Mouse (Mus musculus): Measurements from ENCODE around the gene Thap8. TPM values are rescaled to one million over a fixed set of nuclear protein-coding genes. Genes with fewer than 3 reads are reported as not detected.

Thap8 gene
- polyA plus RNA-seq, 1 experiment from 2014 or later, result 0.32 TPM

DNA sequence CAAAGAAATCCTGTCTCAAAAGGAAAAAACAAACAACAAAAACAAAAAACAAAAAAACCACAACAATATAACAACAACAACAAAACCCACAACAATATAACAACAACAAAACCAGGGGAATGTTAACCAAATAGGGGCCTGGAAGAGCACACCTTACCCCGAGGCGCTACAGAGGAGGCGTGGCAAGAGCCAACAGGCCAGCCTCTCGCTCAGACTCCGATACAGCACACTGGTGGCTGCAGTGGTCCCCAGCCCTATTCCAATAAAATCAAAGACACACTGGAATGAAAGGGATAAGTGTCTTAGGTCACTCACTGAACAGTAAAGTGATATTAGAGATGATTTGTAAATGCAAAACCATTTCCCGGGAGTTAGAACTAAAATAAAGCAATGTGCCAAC lies 358 bp upstream of the Thap8 start:
- no peak for DNase-seq (ENCODE audit: low spot score)
- no peaks in the 10 kb centered on the region for H3K36me3 ChIP-seq (ENCODE audit: control insufficient read depth, insufficient read depth, low read length)

DNA sequence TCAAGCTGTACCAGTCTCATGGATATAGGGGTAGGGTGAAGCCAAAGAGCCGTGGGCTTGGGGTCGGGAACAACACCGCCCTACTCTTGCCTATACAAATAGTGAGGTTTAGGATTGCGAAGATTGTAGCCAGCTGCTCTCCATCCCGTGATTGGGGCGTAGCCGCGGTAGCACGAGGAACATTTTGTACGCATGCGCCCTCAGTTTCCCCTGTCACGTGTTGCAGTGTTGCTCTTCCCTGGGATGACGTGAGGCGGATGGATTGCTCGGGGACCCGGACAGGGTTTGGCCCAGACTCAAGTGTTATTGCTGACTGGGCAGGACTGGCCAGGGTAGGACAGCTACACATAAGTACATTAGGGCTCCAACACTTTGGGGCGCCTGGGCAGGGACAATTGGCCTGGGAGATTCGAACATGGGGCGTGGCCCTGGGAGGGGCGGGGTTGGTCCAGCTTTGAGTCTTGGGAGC lies 810 bp downstream of the Thap8 start:
- peak overlapping the region; percentile 98 for H3K27ac ChIP-seq (ENCODE audit: low read depth, low read length)
- under 1% methylated on average over 20 of the region's 20 CpGs for WGBS
- no peaks in the 10 kb centered on the region for H3K27me3 ChIP-seq (replicated peaks; ENCODE audit: control insufficient read depth, insufficient read depth, low read length)
- H3K4me3 ChIP-seq (ENCODE audit: low read depth, low read length), result peak overlapping the region; percentile 74
- ATAC-seq, result peak; percentile 88
- H3K9ac ChIP-seq (ENCODE audit: low read length), result peak overlapping the region; percentile 54
- H3K9me3 ChIP-seq (replicated peaks; ENCODE audit: control insufficient read depth, low read length), result no peaks in the 10 kb centered on the region
- no peaks in the 10 kb centered on the region for H3K4me1 ChIP-seq (ENCODE audit: control insufficient read depth, insufficient read depth, low read length)
- peak; percentile 96 for DNase-seq (ENCODE audit: low spot score)
- peak overlapping the region; percentile 86 for H3K4me2 ChIP-seq (ENCODE audit: low read length)
- no peaks in the 10 kb centered on the region for H3K36me3 ChIP-seq (ENCODE audit: control insufficient read depth, insufficient read depth, low read length)

More for the DNA sequence above, 358 bp upstream of the Thap8 start:
- Histone ChIP-seq H3K27me3 (replicated peaks; ENCODE audit: control insufficient read depth, insufficient read depth, low read length) (no peaks in the 10 kb centered on the region), H3K4me3 (ENCODE audit: low read depth, low read length) (peak overlapping the region; percentile 74), H3K9me3 (replicated peaks; ENCODE audit: control insufficient read depth, low read length) (no peaks in the 10 kb centered on the region), H3K27ac (ENCODE audit: low read depth, low read length) (no peak overlapping the region; the same call in 1 of the 2 replicates), H3K9ac (ENCODE audit: low read length) (peak overlapping the region; percentile 59), H3K4me1 (ENCODE audit: control insufficient read depth, insufficient read depth, low read length) (no peaks in the 10 kb centered on the region), H3K4me2 (ENCODE audit: low read length) (peak overlapping the region; percentile 86)
- 0% methylated on average over 6 of the region's 6 CpGs for WGBS
- peak; percentile 15; the same call in 1 of the 2 replicates for ATAC-seq

DNA sequence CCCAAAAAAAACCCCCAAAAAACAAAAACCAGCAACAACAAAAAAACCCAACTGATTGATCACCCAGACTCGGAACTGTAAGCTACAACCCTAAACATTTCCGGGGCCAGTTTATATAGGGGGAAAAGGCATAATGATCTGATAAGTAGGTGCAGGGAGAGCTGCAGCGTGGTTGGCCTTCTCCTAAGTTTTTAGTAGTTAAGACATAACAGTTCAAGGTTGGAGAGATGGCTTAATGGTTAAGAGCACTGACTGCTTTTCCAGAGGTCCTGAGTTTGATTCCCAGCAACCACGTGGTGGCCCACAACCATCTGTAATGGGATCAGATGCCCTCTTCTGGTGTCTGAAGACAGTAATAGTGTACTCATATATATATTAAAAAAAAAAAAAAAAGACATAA lies 1.6 kb downstream of the Thap8 start:
- H3K9ac ChIP-seq (ENCODE audit: low read length), result no peak overlapping the region
- H3K4me2 ChIP-seq (ENCODE audit: low read length), result no peak overlapping the region; the same call in 1 of the 2 replicates
- no peak overlapping the region for H3K4me3 ChIP-seq (ENCODE audit: low read depth, low read length)
- H3K36me3 ChIP-seq (ENCODE audit: control insufficient read depth, insufficient read depth, low read length), result no peaks in the 10 kb centered on the region
- H3K27me3 ChIP-seq (replicated peaks; ENCODE audit: control insufficient read depth, insufficient read depth, low read length), result no peaks in the 10 kb centered on the region
- DNase-seq (ENCODE audit: low spot score) (no peak), ATAC-seq (no peak)
- H3K4me1 ChIP-seq (ENCODE audit: control insufficient read depth, insufficient read depth, low read length), result no peaks in the 10 kb centered on the region
- no peaks in the 10 kb centered on the region for H3K9me3 ChIP-seq (replicated peaks; ENCODE audit: control insufficient read depth, low read length)
- WGBS, result 75% methylated on average over 4 of the region's 4 CpGs
- H3K27ac ChIP-seq (ENCODE audit: low read depth, low read length), result no peak overlapping the region; the same call in 1 of the 2 replicates

DNA sequence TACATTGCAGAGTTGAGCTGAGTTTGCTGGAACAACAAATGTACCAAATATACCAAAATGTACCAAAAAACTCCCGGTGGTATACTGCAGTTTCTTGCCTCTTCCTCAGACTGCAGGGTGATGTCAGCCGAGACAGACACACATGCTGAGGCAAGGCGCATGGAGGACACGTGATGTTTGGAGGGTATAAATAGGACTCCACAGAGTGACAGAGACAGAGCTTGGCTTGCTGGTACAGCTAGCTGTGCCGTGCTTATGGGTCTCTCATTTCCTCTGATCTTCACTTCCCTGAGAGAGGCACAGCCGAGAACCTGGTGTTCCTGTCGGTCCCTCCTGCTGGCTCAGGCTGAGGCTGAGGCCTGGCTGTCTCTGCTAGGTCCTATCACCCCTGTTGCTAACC lies 2.8 kb downstream of the Thap8 start:
- H3K4me2 ChIP-seq (ENCODE audit: low read length), result no peak overlapping the region
- H3K4me3 ChIP-seq (ENCODE audit: low read depth, low read length), result no peak overlapping the region
- H3K27ac ChIP-seq (ENCODE audit: low read depth, low read length), result no peak overlapping the region
- no peaks in the 10 kb centered on the region for H3K4me1 ChIP-seq (ENCODE audit: control insufficient read depth, insufficient read depth, low read length)
- ATAC-seq, result no peak
- no peak for DNase-seq (ENCODE audit: low spot score)
- H3K9ac ChIP-seq (ENCODE audit: low read length), result no peak overlapping the region
- H3K36me3 ChIP-seq (ENCODE audit: control insufficient read depth, insufficient read depth, low read length), result no peaks in the 10 kb centered on the region
- no peaks in the 10 kb centered on the region for H3K9me3 ChIP-seq (replicated peaks; ENCODE audit: control insufficient read depth, low read length)
- 82% methylated on average over 7 of the region's 7 CpGs for WGBS
- no peaks in the 10 kb centered on the region for H3K27me3 ChIP-seq (replicated peaks; ENCODE audit: control insufficient read depth, insufficient read depth, low read length)

DNA sequence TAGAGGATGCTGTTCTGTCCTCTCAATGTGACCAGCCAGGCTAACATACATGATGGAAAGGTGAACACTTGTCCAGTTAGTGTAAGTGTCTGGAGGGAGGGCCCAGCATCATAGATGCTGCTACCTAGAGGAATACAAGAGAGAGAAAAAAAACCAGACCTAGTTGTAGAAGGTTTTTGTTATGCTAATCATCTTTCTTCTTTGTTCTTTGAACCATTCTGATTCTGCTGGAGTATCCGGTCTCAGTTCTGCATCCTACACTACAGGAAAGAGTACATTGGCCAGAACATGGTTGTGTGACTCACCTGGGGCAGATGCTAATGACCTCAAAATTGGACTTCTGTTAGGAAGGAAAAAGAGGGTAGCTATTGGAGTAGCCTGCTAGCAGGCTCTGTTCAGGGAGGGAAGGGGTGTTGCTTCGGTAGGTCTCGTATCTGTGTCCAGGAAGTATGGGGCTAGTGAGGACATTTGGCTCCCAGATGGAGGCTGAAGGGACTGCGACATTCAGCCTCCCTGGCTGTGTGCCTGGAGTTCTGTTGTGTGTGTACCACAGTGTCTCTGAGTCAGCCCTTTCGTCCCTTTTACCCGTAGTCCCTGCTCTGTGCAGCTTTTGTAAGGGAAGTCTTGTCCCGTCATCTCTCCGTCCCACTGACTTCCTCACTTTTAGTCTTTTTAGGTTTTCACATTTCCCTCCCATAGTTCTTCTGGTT lies 7.0 kb downstream of the Thap8 start:
- H3K9ac ChIP-seq (ENCODE audit: low read length), result no peak overlapping the region
- no peak overlapping the region for H3K4me3 ChIP-seq (ENCODE audit: low read depth, low read length)
- H3K4me2 ChIP-seq (ENCODE audit: low read length), result no peak overlapping the region
- no peaks in the 10 kb centered on the region for H3K36me3 ChIP-seq (ENCODE audit: control insufficient read depth, insufficient read depth, low read length)
- ATAC-seq, result no peak
- 55% methylated on average over 8 of the region's 8 CpGs for WGBS
- H3K27me3 ChIP-seq (replicated peaks; ENCODE audit: control insufficient read depth, insufficient read depth, low read length), result no peaks in the 10 kb centered on the region
- DNase-seq (ENCODE audit: low spot score), result no peak
- no peak overlapping the region for H3K27ac ChIP-seq (ENCODE audit: low read depth, low read length)
- no peaks in the 10 kb centered on the region for H3K9me3 ChIP-seq (replicated peaks; ENCODE audit: control insufficient read depth, low read length)
- H3K4me1 ChIP-seq (ENCODE audit: control insufficient read depth, insufficient read depth, low read length), result peaks cover 3% of the 10 kb centered on the region; the same call in 1 of the 2 replicates

DNA sequence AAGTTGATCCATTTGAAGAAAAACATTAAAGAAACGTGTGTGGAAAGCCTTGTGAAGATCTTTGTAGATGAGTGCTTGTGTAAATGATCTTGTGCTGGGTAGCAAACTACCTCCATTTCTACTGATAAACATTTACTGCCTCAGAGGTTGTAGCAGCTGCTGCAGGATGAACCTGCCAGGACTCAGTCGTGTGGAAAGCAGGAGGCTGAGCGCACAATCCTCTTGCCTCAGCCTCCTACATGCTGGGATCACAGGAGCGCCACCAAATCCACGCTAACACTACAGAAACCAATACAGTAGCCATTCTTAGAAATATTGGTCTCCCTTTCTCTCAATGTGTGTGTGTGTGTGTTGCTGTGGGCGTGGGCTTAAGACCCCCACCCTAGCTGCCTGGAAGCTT lies 8.2 kb downstream of the Thap8 start:
- Histone ChIP-seq H3K4me3 (ENCODE audit: low read depth, low read length) (no peak overlapping the region), H3K27ac (ENCODE audit: low read depth, low read length) (no peak overlapping the region), H3K27me3 (replicated peaks; ENCODE audit: control insufficient read depth, insufficient read depth, low read length) (no peaks in the 10 kb centered on the region), H3K9me3 (replicated peaks; ENCODE audit: control insufficient read depth, low read length) (no peaks in the 10 kb centered on the region), H3K9ac (ENCODE audit: low read length) (no peak overlapping the region), H3K36me3 (ENCODE audit: control insufficient read depth, insufficient read depth, low read length) (peaks cover 3% of the 10 kb centered on the region; the same call in 1 of the 2 replicates), H3K4me1 (ENCODE audit: control insufficient read depth, insufficient read depth, low read length) (peaks cover 9% of the 10 kb centered on the region), H3K4me2 (ENCODE audit: low read length) (no peak overlapping the region)
- ATAC-seq, result no peak
- DNase-seq (ENCODE audit: low spot score), result no peak
- 68% methylated on average over 6 of the region's 6 CpGs for WGBS

DNA sequence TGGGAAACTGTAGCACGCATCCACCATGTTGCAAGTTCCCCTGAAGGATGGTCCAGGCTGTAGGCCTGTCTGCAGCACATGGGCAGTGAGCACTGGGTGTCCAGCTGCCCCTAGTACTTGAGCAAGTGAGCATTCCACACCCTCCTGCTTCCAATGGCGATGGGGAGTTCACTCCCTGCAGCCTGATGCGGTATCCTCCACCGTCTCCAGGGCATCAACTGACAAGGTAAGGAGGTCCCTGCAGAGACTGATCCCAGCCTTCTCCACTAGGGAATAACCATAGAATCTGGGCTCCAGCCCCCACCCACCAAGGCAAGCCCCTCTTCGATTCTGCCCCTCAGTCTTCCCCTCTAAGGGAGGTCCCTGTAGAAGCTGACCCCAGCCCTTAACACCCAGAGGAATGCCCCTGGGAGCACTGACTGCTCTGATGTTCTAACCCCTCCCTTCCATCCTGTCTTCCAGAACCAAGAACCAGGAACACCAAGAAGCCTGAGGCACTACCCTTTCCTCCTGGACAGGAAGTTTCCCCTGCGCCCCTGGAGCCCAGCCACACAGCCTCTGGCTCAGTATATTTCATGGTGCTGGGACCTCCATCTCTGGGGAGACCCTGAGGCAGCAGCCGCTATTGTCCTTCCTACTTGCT lies 9.3 kb downstream of the Thap8 start:
- Histone ChIP-seq H3K27ac (ENCODE audit: low read depth, low read length) (no peak overlapping the region), H3K4me3 (ENCODE audit: low read depth, low read length) (no peak overlapping the region), H3K27me3 (replicated peaks; ENCODE audit: control insufficient read depth, insufficient read depth, low read length) (no peaks in the 10 kb centered on the region), H3K36me3 (ENCODE audit: control insufficient read depth, insufficient read depth, low read length) (peaks cover 9% of the 10 kb centered on the region), H3K9ac (ENCODE audit: low read length) (no peak overlapping the region), H3K9me3 (replicated peaks; ENCODE audit: control insufficient read depth, low read length) (no peaks in the 10 kb centered on the region), H3K4me1 (ENCODE audit: control insufficient read depth, insufficient read depth, low read length) (peaks cover 16% of the 10 kb centered on the region), H3K4me2 (ENCODE audit: low read length) (no peak overlapping the region)
- ATAC-seq, result no peak
- no peak for DNase-seq (ENCODE audit: low spot score)
- 77% methylated on average over 7 of the region's 7 CpGs for WGBS

DNA sequence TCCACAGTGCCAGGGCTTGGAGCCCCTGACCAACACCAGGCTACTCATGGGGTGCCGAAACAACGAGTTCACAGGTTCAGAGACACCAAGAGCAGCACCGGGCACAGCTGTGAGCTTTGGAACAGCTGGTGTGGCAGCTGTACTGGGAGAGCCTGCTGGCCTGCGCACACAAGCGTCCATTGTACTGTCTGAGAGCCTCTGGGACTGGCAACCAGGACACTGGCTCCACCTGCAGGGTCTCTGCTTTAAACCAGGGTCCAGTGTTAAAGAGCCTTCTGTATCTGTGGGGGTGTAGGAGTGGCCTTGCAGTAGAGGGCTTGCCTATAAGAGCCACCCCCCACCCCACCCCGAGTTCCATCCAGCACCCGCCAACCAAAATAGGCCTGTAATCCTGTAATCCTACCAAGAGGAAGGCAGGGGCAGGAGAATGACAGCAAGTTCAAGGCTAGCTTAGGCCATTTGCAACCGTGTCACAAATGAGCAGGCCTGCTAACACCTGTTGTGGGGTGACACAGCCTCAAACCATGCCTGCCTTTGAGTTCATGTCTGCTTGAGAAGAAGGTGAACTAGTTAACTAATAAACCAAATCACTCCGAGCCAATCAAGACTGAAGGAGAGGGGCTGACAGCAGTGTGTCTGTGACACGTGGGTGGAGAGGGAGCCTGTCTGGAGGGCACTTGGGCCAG lies 10.0 kb downstream of the Thap8 start:
- peaks cover 16% of the 10 kb centered on the region for H3K36me3 ChIP-seq (ENCODE audit: control insufficient read depth, insufficient read depth, low read length)
- 50% methylated on average over 10 of the region's 10 CpGs for WGBS
- DNase-seq (ENCODE audit: low spot score), result no peak
- no peak overlapping the region for H3K27ac ChIP-seq (ENCODE audit: low read depth, low read length)
- H3K4me1 ChIP-seq (ENCODE audit: control insufficient read depth, insufficient read depth, low read length), result peaks cover 16% of the 10 kb centered on the region
- no peaks in the 10 kb centered on the region for H3K27me3 ChIP-seq (replicated peaks; ENCODE audit: control insufficient read depth, insufficient read depth, low read length)
- no peak overlapping the region for H3K4me2 ChIP-seq (ENCODE audit: low read length)
- H3K9me3 ChIP-seq (replicated peaks; ENCODE audit: control insufficient read depth, low read length), result no peaks in the 10 kb centered on the region
- H3K4me3 ChIP-seq (ENCODE audit: low read depth, low read length), result no peak overlapping the region
- no peak overlapping the region for H3K9ac ChIP-seq (ENCODE audit: low read length)
- ATAC-seq, result no peak
